Mouse (Mus musculus) mouse embryonic stem cell (cell line): Measurements from ENCODE around the gene Morn1.

Experiments
- in situ Hi-C, 2 experiments: fragments of 300-500 bp; cut with MboI; formaldehyde crosslinking; loops; 1 replicate in 1 of 2; 3 replicates in 1 of 2; pipeline ENCODE4 v1.14.3; 2019 to 2020; ENCODE audit warnings: low sequenced_read_pairs in 2 of 2, low pct_unique_long_range_greater_than_20kb in 1 of 2, mixed read lengths in 1 of 2; ENCODE audit not compliant: unreplicated experiment in 1 of 2

Morn1 gene

GRCm38 (mm10) chr4:155086108-155087024 is at the start of gene Morn1, which contains the start of gene Rer1:
Gene Morn1, plus strand, starts transcription at chr4:155086577.
Gene Rer1, minus strand, starts transcription at chr4:155086382.
- in situ Hi-C loops = no loop called here

- in situ Hi-C loops = loop anchor here (10.0 to 25.0 kb wide), 2 partner anchors 45 to 403 kb away; partner anchors contain the start of gene Prdm16 (in 1 of the 2)
Observed at GRCm38 (mm10) chr4:155040197-155040596, 46.2 kb upstream of the Morn1 start.

GRCm38 (mm10) chr4:155040696-155041095 is 45.7 kb upstream of the Morn1 start:
- in situ Hi-C loops = loop anchor here (10.0 to 25.0 kb wide), 2 partner anchors 46 to 403 kb away; partner anchors contain the start of gene Prdm16 (in 1 of the 2)

- in situ Hi-C loops = loop anchor here (10.0 to 25.0 kb wide), 2 partner anchors 48 to 405 kb away; partner anchors contain the start of gene Prdm16 (in 1 of the 2)
Observed at GRCm38 (mm10) chr4:155042606-155043288, 43.6 kb upstream of the Morn1 start.

GRCm38 (mm10) chr4:155043289-155043625 is 43.1 kb upstream of the Morn1 start:
- in situ Hi-C loops = loop anchor here (10.0 to 25.0 kb wide), 2 partner anchors 48 to 406 kb away; partner anchors contain the start of gene Prdm16 (in 1 of the 2)

- in situ Hi-C loops = loop anchor here (10.0 to 25.0 kb wide), 2 partner anchors 52 to 409 kb away; partner anchors contain the start of gene Prdm16 (in 1 of the 2)
Observed at GRCm38 (mm10) chr4:155046636-155047035, 39.7 kb upstream of the Morn1 start.

GRCm38 (mm10) chr4:155050116-155050515 is 36.3 kb upstream of the Morn1 start:
- in situ Hi-C loops = no loop called here

- in situ Hi-C loops = no loop called here
Observed at GRCm38 (mm10) chr4:155056724-155057123, 29.7 kb upstream of the Morn1 start, which contains the start of gene Plch2. Gene Plch2, minus strand, starts transcription at chr4:155056784.

GRCm38 (mm10) chr4:155058325-155058724 is 28.1 kb upstream of the Morn1 start:
- in situ Hi-C loops = no loop called here

GRCm38 (mm10) chr4:155063895-155064294 is 22.5 kb upstream of the Morn1 start:
- in situ Hi-C loops = loop anchor here in 1 of 2 experiments (10.0 kb wide), 2 partner anchors 119 to 179 kb away; no protein-coding TSS in a partner anchor

GRCm38 (mm10) chr4:155064474-155064873 is 21.9 kb upstream of the Morn1 start:
- in situ Hi-C loops = loop anchor here in 1 of 2 experiments (10.0 kb wide), 2 partner anchors 120 to 180 kb away; no protein-coding TSS in a partner anchor

GRCm38 (mm10) chr4:155065970-155066833 is 20.2 kb upstream of the Morn1 start:
- in situ Hi-C loops = loop anchor here (5.0 to 10.0 kb wide), 3 partner anchors 121 to 181 kb away; no protein-coding TSS in a partner anchor

GRCm38 (mm10) chr4:155066834-155067522 is 19.4 kb upstream of the Morn1 start, which contains the start of gene Pex10:
Gene Pex10, plus strand, starts transcription at chr4:155067016.
- in situ Hi-C loops = loop anchor here (5.0 to 10.0 kb wide), 3 partner anchors 122 to 182 kb away; no protein-coding TSS in a partner anchor

- in situ Hi-C loops = loop anchor here (5.0 to 10.0 kb wide), 3 partner anchors 124 to 184 kb away; no protein-coding TSS in a partner anchor
Observed at GRCm38 (mm10) chr4:155068357-155068972, 17.9 kb upstream of the Morn1 start.

GRCm38 (mm10) chr4:155069191-155069590 is 17.2 kb upstream of the Morn1 start:
- in situ Hi-C loops = loop anchor here (5.0 to 10.0 kb wide), 3 partner anchors 124 to 184 kb away; no protein-coding TSS in a partner anchor

- in situ Hi-C loops = no loop called here
Observed at GRCm38 (mm10) chr4:155070199-155070598, 16.2 kb upstream of the Morn1 start.

GRCm38 (mm10) chr4:155070921-155071320 is 15.5 kb upstream of the Morn1 start:
- in situ Hi-C loops = no loop called here
